Mouse (Mus musculus): ENCODE measurements around the gene Ccdc12. TPM values are rescaled to one million over a fixed set of nuclear protein-coding genes. Genes with fewer than 3 reads are reported as not detected.

The Ccdc12 gene
- total RNA-seq, 1 experiment from 2014 or later = 251 TPM

GRCm38 (mm10) chr9:110689261-110689779 is 33.0 kb downstream of the Ccdc12 start:
- no peak for ATAC-seq (replicated peaks; ENCODE audit: insufficient number of reproducible peaks, low FRiP score, low TSS enrichment, poor library complexity, severe bottlenecking)

DNA sequence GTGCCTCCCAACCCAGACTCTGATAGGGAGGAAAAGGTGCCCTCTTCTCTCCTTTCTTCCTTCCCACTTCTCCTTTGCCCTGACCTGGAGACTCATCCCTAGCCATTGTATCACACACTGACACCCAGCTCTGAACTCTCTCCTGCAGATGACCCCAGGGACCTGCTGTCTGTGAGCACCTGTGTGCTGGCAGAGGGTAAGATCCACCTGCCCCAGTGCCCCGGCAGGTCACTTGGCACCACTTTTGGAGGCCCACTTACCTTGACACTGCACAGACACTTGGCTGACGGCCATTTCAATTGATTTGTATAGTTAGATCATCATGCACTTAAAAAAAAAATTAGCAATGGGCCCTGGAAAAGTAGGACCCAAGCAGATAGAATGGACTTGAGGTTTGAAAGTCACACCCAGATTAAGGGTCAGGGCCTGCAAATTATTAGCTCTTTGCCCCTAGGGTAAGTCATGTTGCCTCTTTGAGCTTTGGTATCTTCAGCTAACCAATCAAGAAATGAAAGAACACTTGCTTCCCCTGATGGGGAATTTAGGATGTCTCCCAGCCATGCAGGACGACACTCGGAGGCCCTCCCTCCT is 39.0 kb downstream of the Ccdc12 start:
- no peak for ATAC-seq (replicated peaks; ENCODE audit: insufficient number of reproducible peaks, low FRiP score, low TSS enrichment, poor library complexity, severe bottlenecking)

DNA sequence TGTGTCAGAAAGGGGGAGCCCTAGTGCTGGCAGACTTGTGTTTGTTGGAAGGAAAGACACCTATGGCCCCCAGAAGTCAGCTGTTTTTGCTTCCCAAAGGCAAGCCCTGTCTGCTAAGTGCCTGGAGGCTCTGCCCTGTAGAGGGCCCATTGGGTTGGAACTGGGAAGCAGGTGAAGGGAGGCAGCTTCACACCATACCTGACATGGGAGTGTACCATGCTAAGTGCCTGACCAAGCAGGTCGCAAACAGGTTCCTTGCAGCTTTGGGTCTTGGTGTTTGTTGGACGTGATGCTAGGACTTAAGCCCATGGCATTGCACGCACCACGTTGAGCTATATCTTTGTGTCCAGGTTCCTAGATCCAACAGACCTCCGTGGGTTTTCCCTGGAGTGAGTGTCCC is 40.1 kb downstream of the Ccdc12 start:
- ATAC-seq (replicated peaks; ENCODE audit: insufficient number of reproducible peaks, low FRiP score, low TSS enrichment, poor library complexity, severe bottlenecking) = no peak

- ATAC-seq (replicated peaks; ENCODE audit: insufficient number of reproducible peaks, low FRiP score, low TSS enrichment, poor library complexity, severe bottlenecking) = no peak
Measured at GRCm38 (mm10) chr9:110697465-110697864, 41.2 kb downstream of the Ccdc12 start.

- ATAC-seq (replicated peaks; ENCODE audit: insufficient number of reproducible peaks, low FRiP score, low TSS enrichment, poor library complexity, severe bottlenecking) = no peak
Measured at GRCm38 (mm10) chr9:110699574-110699973, 43.3 kb downstream of the Ccdc12 start.

DNA sequence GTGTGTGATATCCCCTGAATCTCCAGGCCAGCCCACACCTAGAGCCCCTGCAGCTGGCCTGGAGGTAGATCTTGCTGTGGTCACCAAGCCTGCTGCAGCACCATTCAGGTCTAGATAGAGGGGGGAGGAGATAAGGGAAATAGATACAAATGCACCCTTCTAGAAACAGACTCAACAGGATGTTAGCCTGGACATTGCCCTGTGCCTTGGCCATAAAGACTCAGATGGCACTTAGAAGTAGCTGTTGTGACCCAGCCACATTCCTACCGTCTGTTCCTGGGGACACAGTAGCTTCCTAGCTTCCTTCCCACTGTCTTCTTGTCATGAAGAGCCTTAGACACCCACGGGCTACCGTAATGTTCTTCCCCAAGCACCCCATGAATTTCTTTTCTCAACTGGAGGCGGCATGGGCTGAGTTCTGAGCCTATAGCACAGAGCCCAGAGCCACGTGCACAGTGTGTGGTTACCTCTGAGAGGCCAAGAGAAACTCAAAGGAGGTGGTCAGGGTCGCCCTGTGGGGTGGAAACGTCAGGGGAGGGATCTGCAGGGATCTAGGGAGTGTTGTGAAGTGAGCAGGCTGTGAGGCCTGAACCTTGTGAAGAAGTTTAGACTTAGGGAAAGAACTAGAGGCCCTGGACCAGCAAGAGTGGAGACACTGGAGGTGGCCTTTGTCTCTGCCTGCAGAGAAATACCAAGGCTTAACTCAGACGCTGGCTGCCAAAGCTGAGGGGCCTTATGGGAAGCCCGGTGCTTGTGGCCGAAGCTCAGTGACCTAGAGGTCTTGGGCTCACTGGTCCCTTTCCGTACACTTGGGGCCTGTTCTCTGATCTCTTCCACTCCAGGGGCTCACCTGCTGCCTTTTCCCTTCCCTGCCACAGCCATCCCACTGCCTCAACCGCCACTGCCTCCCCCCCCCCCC is 45.1 kb downstream of the Ccdc12 start:
- ATAC-seq (replicated peaks; ENCODE audit: insufficient number of reproducible peaks, low FRiP score, low TSS enrichment, poor library complexity, severe bottlenecking) = no peak

DNA sequence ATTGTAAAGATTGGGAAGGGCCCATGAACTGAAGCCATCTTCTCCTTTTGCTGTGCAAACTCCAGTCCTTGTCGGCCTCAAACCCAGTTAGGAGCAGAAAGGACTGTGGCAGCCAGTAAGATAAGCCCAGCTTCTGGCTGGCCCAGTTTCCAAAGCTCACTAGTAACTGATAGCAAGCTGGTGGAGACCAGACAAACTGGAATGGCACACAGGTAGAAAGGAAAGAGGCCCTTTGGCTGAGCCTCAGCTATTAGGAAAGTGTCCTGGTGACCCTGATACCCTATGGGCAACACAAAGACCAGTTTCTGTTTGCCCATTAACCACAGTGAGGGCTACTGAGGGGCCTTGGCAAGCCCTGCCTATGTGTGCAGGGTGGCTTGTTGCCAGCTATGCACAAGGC is 46.5 kb downstream of the Ccdc12 start:
- no peak for ATAC-seq (replicated peaks; ENCODE audit: insufficient number of reproducible peaks, low FRiP score, low TSS enrichment, poor library complexity, severe bottlenecking)

GRCm38 (mm10) chr9:110703951-110704350 is 47.6 kb downstream of the Ccdc12 start:
- no peak for ATAC-seq (replicated peaks; ENCODE audit: insufficient number of reproducible peaks, low FRiP score, low TSS enrichment, poor library complexity, severe bottlenecking)

GRCm38 (mm10) chr9:110706784-110707183 is 50.5 kb downstream of the Ccdc12 start:
- peak; percentile 52 for ATAC-seq (replicated peaks; ENCODE audit: insufficient number of reproducible peaks, low FRiP score, low TSS enrichment, poor library complexity, severe bottlenecking)

DNA sequence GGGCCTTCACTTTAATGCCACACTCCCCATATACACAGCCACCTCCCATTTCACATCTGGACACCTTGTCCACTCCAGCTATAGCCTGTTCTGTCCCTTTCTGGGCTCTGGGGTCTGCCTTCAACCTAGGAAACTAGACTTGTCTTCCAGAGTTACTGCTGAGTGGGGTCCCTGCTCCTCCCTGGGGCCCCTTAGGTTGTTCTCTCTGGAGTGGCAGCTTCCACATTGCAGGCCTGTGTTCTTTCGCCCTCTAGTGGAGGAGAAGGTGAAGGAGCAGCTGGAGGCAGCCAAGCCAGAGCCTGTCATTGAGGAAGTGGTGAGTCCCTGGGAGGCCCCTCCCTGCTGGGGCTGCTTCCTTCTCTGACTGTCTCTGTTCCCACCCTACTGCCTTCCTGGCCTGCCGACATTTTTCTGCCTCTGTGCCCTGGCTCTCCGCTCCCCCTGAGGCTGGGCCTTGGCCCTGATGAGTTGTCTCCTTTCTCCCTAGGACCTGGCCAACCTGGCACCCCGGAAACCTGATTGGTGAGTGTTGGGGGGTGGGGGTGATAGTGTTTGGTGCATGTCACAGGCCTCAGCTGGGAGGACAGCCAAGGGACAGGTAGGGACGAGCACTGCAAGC is 53.4 kb downstream of the Ccdc12 start:
- peak; percentile 96 for ATAC-seq (replicated peaks; ENCODE audit: insufficient number of reproducible peaks, low FRiP score, low TSS enrichment, poor library complexity, severe bottlenecking)

DNA sequence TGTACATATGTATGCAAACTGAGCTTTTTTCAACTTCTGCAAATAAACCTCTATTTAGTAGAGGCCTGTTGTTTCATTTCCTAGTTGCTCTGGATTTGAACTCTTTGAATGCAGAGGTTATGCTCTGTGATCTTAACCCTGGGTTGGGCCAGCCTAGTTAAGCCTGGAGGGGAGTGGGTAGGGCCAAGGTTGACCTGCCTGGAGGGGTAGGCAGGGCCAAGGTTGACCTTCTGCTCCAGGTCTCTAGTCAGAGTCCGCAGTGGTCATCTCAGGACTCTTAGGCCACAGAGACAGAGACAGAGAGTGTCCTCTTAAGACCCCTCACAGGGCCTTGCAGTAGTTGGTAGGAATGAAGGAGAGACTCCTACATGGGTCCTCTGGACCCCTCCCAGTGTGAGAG is 55.2 kb downstream of the Ccdc12 start:
- no peak for ATAC-seq (replicated peaks; ENCODE audit: insufficient number of reproducible peaks, low FRiP score, low TSS enrichment, poor library complexity, severe bottlenecking)

DNA sequence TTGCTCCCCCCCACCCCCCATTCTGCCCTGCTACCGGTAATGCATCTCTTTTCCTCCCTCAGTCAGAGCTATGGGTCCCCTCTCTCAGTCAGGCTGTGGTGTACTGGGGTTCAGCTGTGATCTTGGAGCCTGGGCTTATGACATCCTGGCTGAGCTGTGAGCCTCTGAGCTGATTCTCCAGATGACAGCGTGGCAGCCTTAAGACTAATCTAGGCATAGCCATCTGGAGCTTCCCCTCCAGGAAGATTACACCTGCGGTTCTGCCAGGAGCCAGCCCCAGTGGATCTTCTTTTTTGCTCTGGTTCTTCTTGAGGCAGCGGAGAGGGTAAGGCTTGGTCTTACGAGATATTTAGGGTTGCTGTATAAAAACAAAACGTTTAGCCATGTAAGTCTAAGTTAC is 55.7 kb downstream of the Ccdc12 start:
- ATAC-seq (replicated peaks; ENCODE audit: insufficient number of reproducible peaks, low FRiP score, low TSS enrichment, poor library complexity, severe bottlenecking) = no peak

- ATAC-seq (replicated peaks; ENCODE audit: insufficient number of reproducible peaks, low FRiP score, low TSS enrichment, poor library complexity, severe bottlenecking) = no peak
Measured at GRCm38 (mm10) chr9:110712545-110712944, 56.2 kb downstream of the Ccdc12 start.

DNA sequence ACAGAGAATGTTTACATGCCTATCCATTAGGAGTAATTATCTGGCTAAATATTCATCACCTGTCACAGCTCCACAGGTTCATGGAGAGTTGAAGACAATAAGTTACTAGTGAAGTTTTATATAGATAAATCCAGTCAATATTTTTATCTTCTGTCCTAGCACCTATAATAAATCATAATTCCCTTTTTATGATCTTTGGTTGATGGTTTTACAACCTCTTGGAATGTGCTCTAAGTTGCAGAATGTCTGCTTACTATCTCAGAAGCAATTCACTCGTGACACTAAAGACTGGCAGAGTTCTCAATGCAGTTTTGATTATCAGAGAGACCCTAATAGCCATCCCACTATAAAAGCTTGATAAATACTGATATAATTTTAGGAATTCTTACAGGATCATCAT is 57.1 kb downstream of the Ccdc12 start:
- ATAC-seq (replicated peaks; ENCODE audit: insufficient number of reproducible peaks, low FRiP score, low TSS enrichment, poor library complexity, severe bottlenecking) = no peak

GRCm38 (mm10) chr9:110715426-110715825 is 59.1 kb downstream of the Ccdc12 start:
- ATAC-seq (replicated peaks; ENCODE audit: insufficient number of reproducible peaks, low FRiP score, low TSS enrichment, poor library complexity, severe bottlenecking) = no peak

GRCm38 (mm10) chr9:110716775-110717174 is 60.5 kb downstream of the Ccdc12 start:
- peak; percentile 40; the same call in 1 of the 2 replicates for ATAC-seq (replicated peaks; ENCODE audit: insufficient number of reproducible peaks, low FRiP score, low TSS enrichment, poor library complexity, severe bottlenecking)

- ATAC-seq (replicated peaks; ENCODE audit: insufficient number of reproducible peaks, low FRiP score, low TSS enrichment, poor library complexity, severe bottlenecking) = no peak
Measured at GRCm38 (mm10) chr9:110718071-110718470, 61.8 kb downstream of the Ccdc12 start.

DNA sequence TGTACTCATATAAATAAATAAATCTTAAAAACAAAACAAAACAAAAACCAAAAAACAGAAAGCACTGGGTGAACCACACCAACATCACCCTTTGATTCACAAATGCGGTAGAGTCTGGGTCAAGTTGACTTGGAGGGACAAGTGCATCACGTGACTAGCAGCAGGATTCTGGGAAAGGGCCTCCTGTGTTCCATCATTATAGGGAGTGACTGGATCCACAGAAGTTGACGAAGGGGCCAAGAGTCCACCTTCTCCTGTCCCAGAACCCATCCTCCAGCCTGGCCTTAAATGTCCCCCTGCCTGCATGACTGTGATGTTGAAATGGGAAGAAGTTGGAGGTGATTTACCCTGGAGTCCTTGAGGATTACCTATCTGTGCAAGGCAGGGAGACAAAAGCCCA is 62.5 kb downstream of the Ccdc12 start:
- no peak for ATAC-seq (replicated peaks; ENCODE audit: insufficient number of reproducible peaks, low FRiP score, low TSS enrichment, poor library complexity, severe bottlenecking)

GRCm38 (mm10) chr9:110719977-110720376 is 63.7 kb downstream of the Ccdc12 start:
- no peak for ATAC-seq (replicated peaks; ENCODE audit: insufficient number of reproducible peaks, low FRiP score, low TSS enrichment, poor library complexity, severe bottlenecking)

Measured in monocyte, adult 5-6 weeks (primary cell).